Mouse (Mus musculus) heart, adult 2 months (tissue): ENCODE data around the gene Trmu. TPM values are rescaled to one million over a fixed set of nuclear protein-coding genes. Genes with fewer than 3 reads are reported as not detected.

Experiments
- DNase-seq, 2 experiments: peaks; one replicate each; pipeline ENCODE4 v3.0.0; 2021
- H3K27ac ChIP-seq: fragments of 200-600 bp; 2 replicates; pipeline ENCODE4 v1.8.1; 2022
- H3K27me3 ChIP-seq: fragments of 200-500 bp; 2 replicates; pipeline ENCODE4 v1.6.1; 2012; ENCODE audit warnings: mild to moderate bottlenecking, low read length, inconsistent platforms, mixed read lengths; ENCODE audit not compliant: control insufficient read depth, insufficient read depth
- H3K36me3 ChIP-seq: fragments of 200-500 bp; 2 replicates; pipeline ENCODE4 v1.6.1; 2012; ENCODE audit warnings: low read length, inconsistent platforms; ENCODE audit not compliant: control insufficient read depth, insufficient read depth
- H3K4me1 ChIP-seq: fragments of 200-500 bp; 2 replicates; pipeline ENCODE4 v1.6.1; 2011; ENCODE audit warnings: low read length; ENCODE audit not compliant: control insufficient read depth, insufficient read depth
- H3K4me3 ChIP-seq: fragments of 200-600 bp; 2 replicates; pipeline ENCODE4 v1.8.1; 2022
- H3K79me2 ChIP-seq: fragments of 200-500 bp; replicated peaks from 2 replicates; pipeline ENCODE4 v1.6.1; 2012; ENCODE audit warnings: mild to moderate bottlenecking, inconsistent platforms, low read length, moderate library complexity, mixed read lengths; ENCODE audit not compliant: control insufficient read depth, insufficient read depth
- H3K9ac ChIP-seq: fragments of 200-500 bp; 2 replicates; pipeline ENCODE4 v1.6.1; 2012; ENCODE audit warnings: low read depth, mild to moderate bottlenecking, control low read depth, inconsistent platforms, low read length, mixed read lengths
- CTCF ChIP-seq: fragments of 200-600 bp; IDR thresholded peaks from 2 replicates; pipeline ENCODE4 v1.8.1; 2022; ENCODE audit warnings: antibody characterized with exemption, mild to moderate bottlenecking, moderate library complexity
- EP300 ChIP-seq: fragments of 200-500 bp; IDR thresholded peaks from 2 replicates; pipeline ENCODE4 v1.6.1; 2011; ENCODE audit warnings: low read depth, low read length, control low read depth; ENCODE audit not compliant: insufficient read depth
- POLR2A ChIP-seq: fragments of 200-500 bp; IDR thresholded peaks from 2 replicates; pipeline ENCODE4 v1.6.1; 2011; ENCODE audit warnings: mild to moderate bottlenecking, low read depth, low read length, control low read depth; ENCODE audit not compliant: insufficient read depth
- WGBS: fragments of 180-500 bp; shearing (Covaris S2); methylation state at CpG from one replicate; pipeline ENCODE4 v1.1.7; 2018; 5-methylcytosine and 5-hydroxymethylcytosine counted together
- intact Hi-C: fragments of 180-260 bp; cut with DNase I; formaldehyde crosslinking; loops from one replicate; pipeline ENCODE4 v1.15.1; 2025
- long read RNA-seq: library from polyadenylated mRNA; stranded (forward); transcript quantifications from one replicate; pipeline ENCODE4 v2.0.0, GENCODE M21; 2021
- polyA plus RNA-seq: library from polyadenylated mRNA; depleted of rRNA; stranded (reverse); fragments of >200 nt; gene quantifications from 2 replicates; pipeline ENCODE4 v1.2.3, GENCODE M21; 2012; rRNA removed
- total RNA-seq, 2 experiments: library from RNA; stranded (reverse); gene quantifications; 2 replicates each; pipeline ENCODE4 v1.2.3; 2021

Trmu gene
- total RNA-seq (10 to 100 TPM; 15.7 to 15.9 TPM), polyA plus RNA-seq (23.5 and 27.8 TPM in 2 replicates)
- long read RNA-seq, transcript Trmu-201 (11 exons, 1,526 nt) = major isoform, 9 of 14 reads
- long read RNA-seq, partial matches to known transcripts = 0 of 14 reads
- long read RNA-seq, other reads (novel, unspliced or antisense) = 5 of 14 reads

DNA sequence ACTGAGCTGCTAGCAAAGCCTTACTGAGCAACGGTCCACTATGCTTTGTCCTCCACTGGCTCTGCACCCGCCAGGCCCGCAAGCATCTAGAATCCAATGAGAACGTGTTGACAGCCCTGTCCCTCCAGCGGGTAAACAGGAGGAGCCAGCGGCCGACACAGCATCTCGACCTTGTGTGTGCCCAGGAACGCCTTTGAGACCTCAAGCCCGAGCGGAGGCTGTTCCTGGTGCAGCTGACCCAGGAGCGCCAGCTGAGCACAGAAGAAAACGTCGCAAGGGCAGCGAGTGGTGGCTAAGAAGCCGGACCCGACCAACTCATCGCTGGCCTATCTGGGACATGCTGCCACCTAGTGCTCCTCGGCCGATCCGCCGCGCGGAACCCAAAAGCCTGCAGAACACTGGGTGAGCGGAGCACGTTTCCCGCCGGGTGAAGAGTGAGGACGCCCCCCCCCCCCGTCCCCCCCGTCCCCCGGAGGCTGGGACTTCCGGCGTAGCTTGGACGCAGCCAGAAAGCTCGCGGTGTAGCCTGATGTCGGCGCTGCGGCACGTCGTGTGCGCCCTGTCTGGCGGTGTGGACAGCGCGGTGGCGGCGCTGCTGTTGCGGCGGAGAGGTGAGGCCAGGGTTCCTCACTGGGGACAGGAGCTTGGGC, at the start of gene Trmu:
Trmu (plus strand) TSS at position 465 of the 650 bp plus-strand sequence.
- intact Hi-C loops = loop anchor here (2.0 kb wide), 2 partner anchors 18 to 68 kb away; partner anchors contain the start of gene Cdpf1

DNA sequence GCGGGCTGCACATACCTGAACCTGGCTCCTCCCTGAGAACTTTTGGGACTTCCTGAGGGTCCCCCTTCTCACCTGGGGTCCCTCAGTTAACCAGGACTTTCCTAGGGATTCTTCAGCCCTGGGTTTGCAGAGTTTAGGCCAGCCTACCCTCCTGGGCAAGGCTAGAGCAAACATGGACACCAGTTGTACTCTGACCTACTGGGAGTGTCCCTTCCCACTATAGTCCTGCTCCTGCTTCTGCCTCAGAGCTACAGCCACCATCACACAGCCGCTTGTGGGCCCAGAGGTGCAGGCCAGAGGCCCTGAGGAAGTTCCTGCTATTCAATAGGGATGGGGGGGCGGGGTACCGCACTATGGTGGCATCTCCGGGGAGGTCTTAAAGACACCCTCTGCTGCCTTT, 49.6 kb upstream of the Trmu start:
- H3K27me3 ChIP-seq = no peaks in the 10 kb centered on the region
- peaks cover 1% of the 10 kb centered on the region; the same call in 1 of the 2 replicates for H3K4me1 ChIP-seq
- no peak for DNase-seq
- H3K27ac ChIP-seq = no peak overlapping the region
- no peaks in the 10 kb centered on the region for H3K36me3 ChIP-seq
- no peak overlapping the region for H3K9ac ChIP-seq
- no peaks in the 10 kb centered on the region for H3K79me2 ChIP-seq
- 67% methylated on average over 5 of the region's 5 CpGs for WGBS
- no peak overlapping the region for H3K4me3 ChIP-seq
- TF ChIP-seq CTCF (no peak), EP300 (no peak), POLR2A (no peak)
- intact Hi-C loops = no loop called here

More for the DNA sequence above, at the start of gene Trmu:
- no peaks in the 10 kb centered on the region for H3K27me3 ChIP-seq
- peaks cover 3% of the 10 kb centered on the region; the same call in 1 of the 2 replicates for H3K4me1 ChIP-seq
- no peaks in the 10 kb centered on the region for H3K36me3 ChIP-seq
- peak within 1 kb of the TSS; percentile 92 for H3K4me3 ChIP-seq
- TF ChIP-seq EP300 (peak; percentile 60; the same call in 1 of the 2 replicates), CTCF (peak; percentile 81), POLR2A (peak; percentile 83)
- peak within 1 kb of the TSS; percentile 93 for H3K9ac ChIP-seq
- peak within 1 kb of the TSS; percentile 94 for H3K27ac ChIP-seq
- no peaks in the 10 kb centered on the region for H3K79me2 ChIP-seq
- under 1% methylated on average over 50 of the region's 50 CpGs for WGBS
- peak; percentile 89 to 92 for DNase-seq

DNA sequence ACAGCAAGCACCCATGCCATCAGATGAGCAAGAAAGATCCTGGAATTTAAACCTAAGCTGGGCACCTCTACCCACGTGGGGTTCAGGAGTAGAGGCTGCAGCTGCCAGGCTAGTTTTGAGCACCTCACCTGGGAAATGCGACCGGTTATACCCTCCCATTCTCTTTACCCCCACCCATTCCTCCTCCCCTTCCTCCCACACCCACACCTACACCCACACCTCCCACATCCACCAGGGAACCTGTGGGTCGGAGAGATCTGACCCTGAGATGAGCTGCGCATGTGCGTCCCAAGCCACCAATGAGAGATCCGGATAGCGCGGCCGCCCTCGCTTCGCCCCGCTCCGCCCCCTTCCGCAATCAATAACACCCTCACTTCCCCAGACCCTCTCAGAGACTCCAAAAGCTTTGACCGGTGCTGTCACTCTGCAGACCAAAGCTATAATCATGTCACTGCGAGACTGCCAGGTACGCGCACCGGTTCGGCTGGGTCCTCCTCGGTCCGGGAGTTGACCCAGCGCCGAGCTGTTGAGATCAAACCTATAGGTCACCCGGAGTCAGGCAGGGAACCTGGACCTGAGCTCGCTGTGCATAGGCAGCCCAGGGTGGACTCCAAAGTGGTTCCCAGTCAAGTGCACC, 47.0 kb upstream of the Trmu start, which contains the start of gene Ttc38:
Ttc38 (plus strand) TSS at position 353 of the 637 bp plus-strand sequence.
- Histone ChIP-seq H3K27ac (peak within 1 kb of the TSS; percentile 91), H3K36me3 (no peaks in the 10 kb centered on the region), H3K79me2 (no peaks in the 10 kb centered on the region), H3K4me1 (peaks cover 1% of the 10 kb centered on the region; the same call in 1 of the 2 replicates), H3K27me3 (no peaks in the 10 kb centered on the region), H3K4me3 (peak within 1 kb of the TSS; percentile 78), H3K9ac (peak within 1 kb of the TSS; percentile 77)
- DNase-seq = peak; percentile 87 to 91
- TF ChIP-seq CTCF (no peak), POLR2A (peak; percentile 87; the same call in 1 of the 2 replicates), EP300 (peak; percentile 63; the same call in 1 of the 2 replicates)
- intact Hi-C loops = loop anchor here (1.0 to 2.0 kb wide), 2 partner anchors 21 to 27 kb away; partner anchors contain the start of genes Cdpf1 and Gtse1
- WGBS = under 1% methylated on average over 27 of the region's 27 CpGs

DNA sequence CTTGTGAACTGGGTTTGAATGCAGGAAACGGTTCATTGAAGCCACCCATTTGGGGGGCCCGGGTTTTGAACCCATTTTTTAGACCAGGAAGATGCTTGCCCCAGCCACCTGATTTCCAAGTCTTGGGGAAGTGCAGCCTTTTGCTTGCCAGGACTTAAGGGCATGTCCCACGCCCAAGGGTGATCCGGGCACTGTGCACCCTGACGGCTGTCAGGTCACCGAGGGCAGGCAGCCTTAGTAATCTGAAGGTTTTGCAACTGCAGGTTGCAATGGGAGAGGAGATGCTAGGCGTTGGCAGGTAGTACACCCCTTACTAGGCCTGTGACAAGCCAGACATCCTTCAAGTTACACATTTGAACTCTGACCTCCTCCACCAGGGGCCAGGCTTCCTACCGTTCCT, 46.5 kb upstream of the Trmu start:
- intact Hi-C loops = loop anchor here (1.0 to 2.0 kb wide), 2 partner anchors 21 to 26 kb away; partner anchors contain the start of genes Cdpf1 and Gtse1
- Histone ChIP-seq H3K36me3 (no peaks in the 10 kb centered on the region), H3K4me3 (peak overlapping the region; percentile 78), H3K79me2 (no peaks in the 10 kb centered on the region), H3K27me3 (no peaks in the 10 kb centered on the region), H3K4me1 (peaks cover 1% of the 10 kb centered on the region; the same call in 1 of the 2 replicates), H3K27ac (peak overlapping the region; percentile 91), H3K9ac (peak overlapping the region; percentile 77)
- TF ChIP-seq EP300 (no peak), CTCF (no peak), POLR2A (no peak)
- DNase-seq = no peak
- WGBS = 53% methylated on average over 8 of the region's 8 CpGs

DNA sequence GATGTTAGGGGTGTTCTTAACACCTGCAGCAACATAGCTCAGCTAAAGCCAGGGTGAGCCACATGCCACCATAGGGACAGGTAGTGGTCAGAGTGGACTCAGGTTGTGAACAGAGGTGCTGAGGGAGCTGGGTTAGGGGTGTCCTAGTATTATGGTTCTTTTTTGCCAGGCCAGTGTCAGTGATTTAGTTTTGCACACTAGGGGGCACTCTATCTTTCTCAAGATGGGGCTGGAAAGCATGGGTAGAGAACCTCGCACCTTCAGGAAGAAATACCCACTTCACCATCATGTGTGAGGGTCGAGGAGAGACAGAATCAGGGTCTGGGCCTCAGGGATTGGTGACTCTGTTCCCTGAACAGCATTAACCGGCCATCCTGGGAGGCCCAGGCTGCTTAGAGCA, 43.8 kb upstream of the Trmu start:
- H3K36me3 ChIP-seq = no peaks in the 10 kb centered on the region
- TF ChIP-seq POLR2A (no peak), CTCF (peak; percentile 56)
- WGBS = 57% methylated on average over 3 of the region's 3 CpGs
- H3K4me1 ChIP-seq = peaks cover 1% of the 10 kb centered on the region; the same call in 1 of the 2 replicates
- no peak overlapping the region for H3K27ac ChIP-seq
- no peak overlapping the region for H3K4me3 ChIP-seq
- no peak overlapping the region for H3K9ac ChIP-seq
- H3K79me2 ChIP-seq = no peaks in the 10 kb centered on the region
- no peak for DNase-seq
- intact Hi-C loops = no loop called here
- H3K27me3 ChIP-seq = no peaks in the 10 kb centered on the region

DNA sequence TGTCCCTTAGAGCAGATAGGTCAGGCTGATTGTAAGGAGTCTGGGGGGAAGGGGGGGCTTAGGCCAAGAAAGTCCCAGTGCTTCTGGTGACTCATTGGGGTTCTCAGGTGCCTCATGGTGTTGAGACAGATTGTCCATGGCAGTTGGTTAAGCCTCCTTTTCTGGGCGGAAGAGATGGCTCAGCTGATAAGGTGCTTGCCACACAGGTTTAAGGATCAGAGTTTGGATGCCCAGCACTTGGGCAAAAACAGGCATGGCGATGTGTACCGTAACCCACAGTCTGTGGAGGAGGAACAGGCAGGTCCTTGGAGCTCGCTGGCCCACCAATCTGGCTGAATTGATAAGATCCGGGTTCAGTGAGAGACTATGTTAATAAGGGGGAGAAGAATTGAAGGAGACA, 42.2 kb upstream of the Trmu start:
- DNase-seq = no peak
- H3K79me2 ChIP-seq = no peaks in the 10 kb centered on the region
- H3K9ac ChIP-seq = no peak overlapping the region
- no peaks in the 10 kb centered on the region for H3K27me3 ChIP-seq
- H3K36me3 ChIP-seq = no peaks in the 10 kb centered on the region
- H3K4me1 ChIP-seq = peaks cover 1% of the 10 kb centered on the region; the same call in 1 of the 2 replicates
- WGBS = 79% methylated on average over 5 of the region's 5 CpGs
- no peak overlapping the region for H3K4me3 ChIP-seq
- intact Hi-C loops = no loop called here
- no peak for TF ChIP-seq POLR2A
- TF ChIP-seq CTCF = no peak
- no peak for TF ChIP-seq EP300
- H3K27ac ChIP-seq = no peak overlapping the region
